11 mouse cellular contexts compared by ENCODE assay signal in the genomic region with DNA sequence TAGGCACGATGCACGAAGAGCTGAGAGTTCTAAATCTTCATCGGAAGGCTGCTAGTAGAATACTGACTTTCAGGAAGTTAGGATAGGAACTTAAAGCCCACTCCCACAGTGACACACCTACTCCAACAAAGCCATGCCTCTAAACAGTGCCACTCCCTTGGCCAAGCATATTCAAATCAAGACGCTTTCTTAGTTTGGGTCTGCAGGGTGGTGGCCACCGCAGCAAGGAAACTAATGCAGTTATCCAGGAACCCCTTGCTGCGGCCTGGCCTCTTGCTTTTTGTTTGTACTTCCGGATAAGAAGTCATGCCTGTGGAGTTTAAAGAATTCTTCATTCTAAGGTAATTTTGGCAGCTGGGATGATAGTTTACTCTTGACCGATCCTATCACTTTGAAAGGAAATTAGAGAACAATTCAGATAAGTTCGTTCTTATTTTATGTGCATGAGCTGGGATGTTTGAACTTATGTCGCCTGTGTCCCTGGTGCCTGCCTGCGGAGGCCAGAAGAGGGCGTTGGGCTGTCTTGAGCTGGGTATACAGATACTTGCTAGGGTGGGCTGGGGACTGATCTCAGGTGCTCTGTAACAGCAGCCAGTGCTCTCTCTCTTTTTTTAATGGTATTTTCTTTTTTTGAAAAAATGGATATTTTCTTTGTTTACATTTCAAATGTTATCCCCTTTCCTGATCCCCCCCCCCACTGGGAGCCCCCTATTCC.
"Had no signal": no experiment of that assay in that cellular context is flagged by ENCODE, and none has a peak within 500 bp of the region (broad histone marks: within the 10 kb centered on the region; RNA-seq: fewer than 3 reads in every experiment).

No protein-coding gene starts in this region.

- DNase-seq: kidney, adult 8-10 months; kidney, postnatal 10 days; kidney, postnatal 36 days; layer of hippocampus, adult 9-11 months; liver; lung, adult 18-20 months; lung, postnatal 10 days; lung, postnatal 36 days; midbrain, embryonic 14.5 days; thymus, postnatal 36 days had no signal

- ATAC-seq: liver, embryonic 12.5 days had no signal
